Mouse (Mus musculus): ENCODE data around the gene Rprd1b.

- TF ChIP-seq CTCF (IDR thresholded peaks at IDR 0.05; ENCODE audit: control insufficient read depth, insufficient read depth, insufficient read length) (no peak), MYOG (IDR thresholded peaks at IDR 0.05; ENCODE audit: control insufficient read depth, extremely low read depth, insufficient read length) (no peak), MYOD1 (IDR thresholded peaks at IDR 0.05; ENCODE audit: control insufficient read depth, insufficient read length, low read depth) (no peak)
Observed at GRCm38 (mm10) chr2:157998817-157999216, 29.5 kb upstream of the Rprd1b start.

Data from C2C12 (cell line).